Mouse (Mus musculus) urinary bladder, adult 18-20 months (tissue): ENCODE data around the gene Timp3.
A peak's percentile ranks its signal among the peaks of the same experiment; 100 is the strongest.
"Not testable (repeated sequence)": the region's sequence is repeated elsewhere in the genome, so short reads cannot be mapped to it uniquely, and the experiment has no call there.

Experiments
- DNase-seq, 2 experiments: peaks; one replicate each; pipeline ENCODE4 v3.0.0; 2022; ENCODE audit warnings: low spot score in 2 of 2, mixed read lengths in 2 of 2

The Timp3 gene

DNA sequence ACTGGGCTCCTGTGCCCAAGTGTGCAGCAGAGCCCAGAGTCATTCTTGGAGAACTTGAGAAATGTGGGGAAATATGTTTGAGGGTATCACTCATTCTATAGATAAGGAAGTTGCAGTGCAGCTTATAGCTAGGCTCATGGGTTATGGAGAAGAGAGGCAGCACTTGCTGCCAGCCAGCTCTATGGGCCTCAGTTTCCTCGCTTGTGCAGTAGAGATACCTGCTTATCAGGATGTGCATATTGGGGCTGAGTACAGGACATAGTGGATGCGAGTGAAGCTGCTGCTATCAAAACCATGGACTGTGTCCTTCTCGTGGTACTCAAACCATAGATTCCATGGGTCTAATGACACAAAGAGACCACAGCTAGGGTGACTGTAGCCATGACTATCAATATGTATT lies 52.3 kb downstream of the Timp3 start:
- no peak for DNase-seq

DNA sequence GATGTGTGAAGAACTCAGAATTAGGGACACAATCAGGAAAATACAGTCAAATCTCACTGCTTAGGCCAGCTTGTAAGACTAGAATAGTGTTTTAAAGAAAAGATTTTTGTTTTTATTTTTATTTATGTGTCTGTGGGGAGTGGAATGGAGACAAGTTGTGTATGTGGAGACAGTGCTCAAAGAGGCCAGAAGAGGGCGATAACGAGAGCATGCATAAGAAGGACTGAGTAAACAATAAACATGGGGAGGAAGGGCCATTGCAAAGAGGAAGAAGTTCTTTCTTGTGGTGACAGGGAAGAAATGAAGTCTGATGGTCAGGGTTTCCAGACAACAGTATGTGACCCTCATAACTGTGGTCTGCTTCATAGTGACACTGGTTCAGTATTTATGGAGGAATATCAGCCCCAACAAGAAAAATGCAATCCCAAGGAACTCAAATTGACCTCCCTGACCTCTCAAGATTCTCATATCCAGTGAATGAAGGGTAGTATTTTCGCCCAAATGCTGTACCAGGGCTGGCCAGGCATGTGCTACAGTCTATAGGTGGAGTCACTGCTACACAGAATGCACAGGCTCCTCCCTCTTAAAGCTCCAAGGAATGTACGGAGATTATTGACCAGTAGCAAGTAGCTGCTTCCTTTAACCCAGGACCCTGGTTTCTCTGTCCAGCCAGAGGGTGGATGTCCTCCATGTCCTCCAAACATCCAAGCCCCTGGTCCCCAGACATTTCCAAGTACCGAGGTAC lies 56.8 kb downstream of the Timp3 start:
- DNase-seq = no peak

DNA sequence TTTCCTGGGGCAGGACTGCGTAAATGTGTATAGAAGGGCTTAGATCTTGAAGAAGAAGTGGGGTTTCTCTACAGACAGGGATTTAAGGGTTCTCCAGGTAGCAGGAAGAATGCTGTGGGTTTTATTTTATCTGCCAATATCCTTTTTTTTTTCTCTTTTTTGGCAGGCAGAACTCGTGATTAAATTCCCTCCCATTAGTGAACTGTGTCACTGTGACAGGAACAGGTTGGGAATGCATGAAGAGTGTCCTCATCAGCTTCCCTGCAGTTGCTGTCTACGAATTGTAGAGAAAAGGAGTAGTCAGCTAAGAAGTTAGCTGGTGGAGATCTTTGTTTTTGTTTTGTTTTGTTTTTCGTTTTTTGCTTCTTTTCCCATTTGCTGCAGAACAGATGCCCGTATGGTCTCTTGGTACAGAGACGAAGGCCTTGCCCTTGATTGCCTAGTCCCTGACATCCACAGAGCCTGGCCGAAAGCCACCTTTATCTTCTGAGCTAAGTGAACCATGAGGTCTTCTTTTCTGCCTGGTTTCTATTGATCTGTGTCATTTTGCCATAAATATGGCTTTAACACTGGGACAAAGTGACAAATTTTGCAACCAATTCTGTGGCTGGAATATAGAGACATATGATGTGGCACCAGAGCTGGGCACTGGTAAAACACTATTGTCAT lies 58.3 kb downstream of the Timp3 start:
- DNase-seq = no peak

DNA sequence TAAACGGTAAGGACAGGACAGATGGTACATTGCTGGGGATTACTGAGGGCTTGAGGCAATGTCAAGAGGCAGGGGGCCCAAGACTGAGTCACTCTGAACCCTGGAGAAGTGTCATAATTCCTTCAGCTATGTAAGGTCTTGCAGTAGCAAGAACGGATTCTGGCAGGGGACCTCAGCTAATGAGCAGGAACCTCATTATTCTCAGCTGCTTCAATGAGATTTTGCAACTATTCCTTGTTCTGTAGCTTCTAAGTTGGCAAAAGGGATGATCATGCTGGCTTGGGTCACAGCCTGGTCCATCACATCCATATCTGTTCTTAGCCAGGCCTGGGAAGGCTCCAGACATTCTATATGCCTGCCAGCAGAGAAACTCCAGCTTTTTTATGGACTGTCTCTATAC lies 59.0 kb downstream of the Timp3 start:
- DNase-seq = no peak

DNA sequence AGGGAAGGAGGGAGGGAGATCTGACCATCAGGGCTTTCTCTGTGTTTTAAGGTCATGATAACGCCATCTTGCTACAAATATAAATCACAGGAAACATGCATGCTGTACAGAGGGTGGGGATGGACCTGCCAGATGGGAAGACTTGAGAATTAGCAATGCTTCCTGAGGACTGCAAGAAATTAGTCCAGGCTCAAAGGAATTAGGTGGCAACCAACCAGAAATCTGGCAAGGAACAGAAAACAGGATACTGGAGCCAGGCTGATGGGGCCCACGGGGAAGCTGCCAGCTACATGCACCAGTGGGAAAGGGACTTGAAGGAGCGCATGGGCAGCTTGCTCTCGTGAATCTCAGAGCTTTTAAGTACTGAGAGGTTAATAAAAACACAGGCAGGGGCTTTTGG lies 59.5 kb downstream of the Timp3 start:
- DNase-seq = no peak

DNA sequence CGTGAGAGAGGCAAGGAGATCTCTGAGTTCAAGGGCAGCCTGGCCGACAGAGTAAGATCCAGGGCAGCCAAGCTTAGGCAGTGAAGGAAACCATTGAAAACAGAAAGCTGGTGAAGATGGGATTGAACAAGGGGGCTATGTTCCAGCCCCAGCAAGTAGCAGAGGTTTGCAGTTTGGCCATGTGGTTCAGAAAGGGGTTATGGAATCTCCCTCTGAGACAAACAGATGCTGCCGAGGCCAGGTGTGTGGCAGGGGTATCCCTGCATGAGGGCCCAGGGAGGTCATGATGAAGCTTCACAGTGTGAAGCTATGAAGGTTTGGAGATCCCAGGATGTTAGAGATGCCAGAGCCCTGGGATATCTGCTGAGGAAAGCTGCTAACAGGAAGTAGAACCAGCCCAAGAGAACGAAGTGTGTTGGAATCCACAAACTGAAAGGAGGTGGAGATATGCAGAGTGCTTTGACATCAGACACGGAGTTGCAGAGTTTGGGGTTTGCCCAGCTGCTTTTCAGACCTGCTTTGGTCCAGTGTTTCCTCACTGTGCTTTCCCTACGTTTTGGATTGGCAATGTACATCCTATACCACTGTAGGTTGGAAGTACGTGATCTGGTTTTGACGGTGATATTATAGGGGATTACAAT lies 63.6 kb downstream of the Timp3 start:
- no peak for DNase-seq

DNA sequence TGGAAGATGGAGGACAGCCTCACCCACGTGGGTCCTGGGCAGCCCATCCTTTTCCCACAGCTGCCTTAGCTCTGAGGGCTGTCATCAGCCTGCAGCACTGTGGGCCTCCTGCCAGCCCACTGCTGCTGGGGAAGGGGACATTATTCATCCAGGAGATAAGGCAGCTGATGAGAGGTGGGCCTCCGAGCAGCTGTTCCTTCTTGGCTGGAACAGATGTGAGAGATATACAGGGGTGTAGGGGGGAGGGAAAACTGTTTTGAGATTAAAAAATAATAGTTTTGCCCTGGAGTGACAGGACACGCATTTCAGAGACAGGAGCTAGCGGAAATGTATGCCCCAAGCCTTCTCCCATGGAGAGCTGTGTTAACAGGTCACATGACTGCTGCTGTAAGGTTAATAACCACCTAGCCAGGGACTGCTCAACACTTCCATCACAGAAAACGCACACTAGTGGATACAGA lies 65.5 kb downstream of the Timp3 start:
- no peak for DNase-seq

DNA sequence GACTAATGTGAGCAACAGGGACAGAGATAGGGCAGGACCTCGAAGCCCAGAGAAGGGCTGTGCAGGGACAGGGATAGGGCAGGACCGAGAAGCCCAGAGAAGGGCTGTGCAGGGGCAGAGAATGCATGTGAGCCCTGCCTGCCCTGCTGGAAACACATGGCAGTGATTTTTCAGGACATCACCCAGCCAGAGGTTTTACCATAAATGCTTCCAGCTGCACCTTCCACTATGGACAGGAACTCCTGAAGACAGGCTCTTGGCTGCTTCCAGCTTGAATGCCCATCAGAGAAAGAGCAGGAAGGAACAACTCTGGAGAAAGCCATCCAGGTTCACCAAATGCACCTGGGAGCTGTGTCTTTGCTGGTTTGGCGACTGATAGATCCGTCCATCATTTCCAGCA lies 67.2 kb downstream of the Timp3 start:
- DNase-seq = no peak

DNA sequence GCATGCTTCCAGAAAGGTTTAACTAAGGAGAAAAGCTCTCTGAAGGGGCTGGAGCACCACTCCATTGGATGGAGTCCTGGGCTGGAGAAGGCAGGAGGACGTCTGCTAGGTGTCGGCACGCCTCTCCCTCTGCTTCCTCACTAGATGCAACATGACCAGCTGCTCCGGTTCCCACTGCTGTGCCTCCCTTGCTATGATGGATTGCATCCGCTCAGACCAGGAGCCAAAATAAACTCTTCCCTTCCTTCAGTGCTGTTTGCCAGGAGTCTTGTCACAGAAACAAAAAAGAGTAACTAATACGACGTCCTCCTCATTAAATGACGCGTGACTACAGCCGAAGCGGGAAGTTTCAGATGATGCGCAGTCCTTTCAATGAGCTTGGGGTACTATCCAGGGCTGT lies 68.6 kb downstream of the Timp3 start:
- no peak for DNase-seq

DNA sequence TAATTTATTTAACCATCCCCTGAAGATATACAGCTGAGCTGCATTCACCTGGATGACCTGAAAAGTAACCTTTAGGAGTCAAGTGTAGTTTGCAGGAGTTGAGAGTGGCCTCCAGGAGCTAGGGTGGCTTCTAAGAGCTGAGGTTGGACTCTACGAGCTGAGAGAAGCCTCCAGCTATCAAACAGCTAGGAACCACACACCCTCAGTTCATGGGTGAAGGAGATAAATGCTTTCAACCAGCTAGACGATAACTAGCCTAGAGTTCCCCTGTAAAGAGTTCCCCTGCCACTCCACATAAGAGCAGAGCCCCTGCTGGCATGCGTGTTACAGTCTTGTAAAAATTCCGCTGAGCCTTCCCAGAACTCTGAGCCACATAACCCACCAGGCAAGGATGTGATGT lies 69.2 kb downstream of the Timp3 start:
- no peak for DNase-seq

DNA sequence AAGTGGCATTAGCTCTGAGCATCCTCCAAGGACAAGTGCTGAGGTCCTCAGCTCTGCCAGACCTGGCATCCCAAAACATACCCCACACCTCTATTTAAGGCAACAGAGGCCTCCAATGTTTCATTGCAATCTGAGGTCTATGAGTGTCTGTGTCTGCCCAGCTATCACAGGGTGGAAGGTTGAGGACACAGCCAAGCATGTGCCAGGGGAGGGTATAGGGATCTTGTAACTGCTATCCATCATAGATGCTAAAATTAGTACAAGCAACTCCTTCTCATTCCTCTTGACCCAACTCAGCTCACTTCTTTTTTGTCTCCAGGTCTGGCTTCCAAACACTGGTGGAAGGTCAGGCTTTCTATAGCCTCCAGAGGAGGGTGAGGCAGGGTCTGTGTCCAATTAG lies 71.4 kb downstream of the Timp3 start:
- DNase-seq = no peak

DNA sequence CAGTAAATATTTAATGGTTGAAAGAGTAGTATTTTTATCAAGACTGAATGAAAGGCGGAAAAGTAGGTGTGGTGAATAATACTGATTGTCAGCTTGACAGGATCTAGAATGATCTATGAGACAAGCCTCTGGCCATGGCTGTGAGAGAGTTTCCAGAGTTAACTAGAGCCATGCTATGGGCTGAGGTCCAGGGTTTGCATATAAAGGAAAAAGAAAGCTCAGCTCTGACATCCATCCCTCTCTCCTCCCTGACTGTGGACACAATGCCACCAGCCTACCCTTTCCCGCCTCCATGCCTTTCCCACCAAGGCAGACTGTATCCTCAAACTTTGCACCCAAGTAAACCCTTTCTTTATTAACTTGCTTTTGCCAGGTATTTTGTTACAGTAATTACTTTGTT lies 73.9 kb downstream of the Timp3 start:
- no peak for DNase-seq

DNA sequence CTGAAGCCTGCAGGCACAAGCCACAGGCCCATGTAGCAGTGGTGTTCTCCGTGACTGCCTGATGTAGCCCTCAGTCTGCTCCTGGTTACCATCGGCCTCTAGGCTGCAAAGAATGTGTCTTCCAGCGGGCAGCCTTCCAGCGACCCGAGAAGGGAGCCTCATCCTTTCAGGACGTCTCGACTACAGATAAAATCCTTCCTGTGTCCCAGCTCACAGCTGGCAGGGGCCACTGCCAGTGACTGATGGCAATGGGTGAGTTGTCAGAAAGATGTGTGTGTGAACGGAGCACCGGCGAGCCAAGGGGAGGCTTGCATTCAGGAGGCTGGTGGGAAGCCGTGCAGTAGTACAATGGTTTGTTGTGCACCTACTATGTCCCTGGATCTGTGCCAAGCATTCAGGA lies 75.7 kb downstream of the Timp3 start:
- no peak for DNase-seq

DNA sequence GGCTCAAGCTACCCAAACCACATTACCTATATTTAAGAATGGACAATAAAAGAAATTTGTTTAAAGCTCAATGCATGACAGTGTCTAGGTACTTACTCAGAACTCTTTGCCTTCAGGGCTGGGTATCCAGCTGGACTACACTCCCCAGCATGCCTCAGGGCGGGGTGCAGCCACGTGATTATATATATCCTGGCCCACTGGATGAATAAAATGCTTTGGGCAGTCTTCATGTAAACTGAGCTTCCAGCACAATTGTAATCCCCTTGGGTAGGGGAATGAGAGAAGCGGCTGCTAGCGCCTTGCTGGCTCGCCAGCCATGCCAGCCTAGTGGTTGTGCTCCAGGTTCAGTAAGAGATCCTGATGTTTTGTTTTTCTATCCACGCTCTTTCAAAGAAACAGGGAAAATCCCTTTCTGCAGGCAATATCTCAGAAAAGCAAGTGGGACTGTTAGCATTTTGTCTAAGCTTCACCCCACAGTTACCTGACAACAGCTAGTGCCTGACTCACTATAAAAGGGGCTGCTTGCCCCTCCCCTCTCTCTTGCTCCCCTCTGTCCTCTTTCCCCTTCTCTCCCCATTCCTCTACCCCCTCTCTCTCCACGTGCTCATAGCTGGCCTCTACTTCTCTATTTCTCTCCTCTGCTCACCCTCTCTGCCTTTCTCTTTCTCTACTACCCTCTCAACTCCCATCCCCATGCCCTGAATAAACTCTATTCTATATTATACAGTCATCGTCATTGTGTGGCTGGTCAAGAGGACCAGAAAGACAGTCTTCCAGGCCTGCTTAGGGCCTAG lies 76.4 kb downstream of the Timp3 start:
- no peak for DNase-seq

DNA sequence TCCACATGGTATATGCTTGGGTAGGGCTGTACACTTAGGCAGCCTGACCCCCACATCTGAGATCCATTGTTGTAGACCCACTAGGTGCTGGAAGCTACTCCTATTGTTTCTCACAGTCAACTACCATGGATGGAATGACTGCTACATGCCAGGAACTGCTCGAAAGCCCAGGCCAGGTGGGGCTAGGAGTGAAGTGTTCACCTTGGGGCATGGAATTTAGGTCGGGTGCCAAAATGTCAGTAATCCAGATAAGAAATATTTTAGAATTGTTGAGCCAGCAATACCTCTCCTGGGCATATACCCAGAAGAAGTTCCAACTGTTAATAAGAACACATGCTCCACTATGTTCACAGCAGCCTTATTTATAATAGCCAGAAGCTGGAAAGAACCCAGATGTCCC lies 78.6 kb downstream of the Timp3 start:
- DNase-seq = not testable (repeated sequence)

DNA sequence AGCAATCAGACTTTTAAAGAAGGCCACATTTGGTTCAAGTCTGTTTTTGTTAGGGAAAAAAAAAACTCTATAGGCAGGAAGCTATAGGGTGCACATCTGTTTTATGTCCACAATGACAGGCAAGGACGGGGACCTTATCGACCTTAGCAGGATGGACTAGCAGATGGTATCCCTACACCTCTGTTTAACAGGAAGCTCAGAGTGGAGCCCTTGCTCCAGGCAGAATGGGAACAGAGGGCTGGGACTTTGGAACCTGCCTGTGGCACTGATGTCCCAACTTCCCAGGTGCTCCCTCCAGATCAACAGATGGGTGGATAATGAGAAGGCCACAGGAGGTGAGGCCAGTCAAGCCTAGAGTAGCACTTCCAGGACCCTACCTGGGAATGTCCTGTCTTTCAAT lies 80.5 kb downstream of the Timp3 start:
- DNase-seq = no peak

DNA sequence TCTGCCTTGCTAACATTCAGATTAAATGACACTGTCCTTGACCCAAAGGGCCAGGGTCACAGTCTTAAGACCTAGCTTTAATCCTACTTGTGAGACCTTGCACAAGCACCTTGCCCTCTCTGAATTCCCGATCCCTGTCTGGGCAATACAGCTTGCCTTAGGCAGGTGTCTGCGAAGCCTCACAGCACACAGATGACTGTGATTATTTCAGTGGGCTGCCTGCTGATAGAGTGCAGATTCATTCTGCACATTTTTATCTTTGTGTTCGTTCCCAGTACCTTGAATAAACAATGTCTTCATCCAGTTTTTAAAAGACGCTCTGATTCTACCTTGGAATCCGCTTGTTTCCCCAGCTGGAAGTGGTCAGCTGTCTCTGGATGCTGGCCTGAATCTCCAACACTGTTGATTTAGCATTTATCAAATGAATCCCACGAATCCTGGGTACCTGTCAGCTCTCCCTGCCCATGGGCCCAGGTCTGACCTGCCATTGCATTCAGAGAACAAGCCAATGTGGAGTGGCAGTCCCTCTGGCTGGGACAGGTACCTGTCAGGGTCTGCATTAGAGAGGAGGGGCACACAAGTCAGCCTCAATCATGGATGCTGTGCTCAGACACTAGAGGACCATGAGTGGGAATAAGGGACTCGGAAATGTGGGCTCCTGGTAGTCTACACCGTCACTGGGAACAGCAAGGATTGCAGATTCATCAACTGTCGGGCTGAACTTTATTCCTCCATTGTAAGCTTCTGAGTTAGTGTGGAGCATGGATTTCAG lies 81.2 kb downstream of the Timp3 start:
- no peak for DNase-seq

DNA sequence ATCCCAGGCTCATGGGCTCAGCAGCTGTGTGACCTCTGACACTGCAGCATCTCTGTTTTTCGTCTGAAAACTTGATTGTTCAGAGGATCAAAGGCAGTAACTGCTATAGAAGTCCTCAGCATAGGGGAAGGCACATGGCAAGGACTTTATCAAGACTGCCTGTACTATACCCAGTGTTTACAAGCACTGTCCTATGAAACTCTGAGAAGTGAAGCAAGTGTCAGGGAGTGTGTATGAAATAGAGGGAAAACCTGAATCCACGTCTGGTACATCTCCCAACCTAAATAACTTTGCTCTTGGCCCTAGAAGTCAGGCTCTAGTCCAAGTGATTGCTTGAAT lies 81.7 kb downstream of the Timp3 start:
- no peak for DNase-seq

DNA sequence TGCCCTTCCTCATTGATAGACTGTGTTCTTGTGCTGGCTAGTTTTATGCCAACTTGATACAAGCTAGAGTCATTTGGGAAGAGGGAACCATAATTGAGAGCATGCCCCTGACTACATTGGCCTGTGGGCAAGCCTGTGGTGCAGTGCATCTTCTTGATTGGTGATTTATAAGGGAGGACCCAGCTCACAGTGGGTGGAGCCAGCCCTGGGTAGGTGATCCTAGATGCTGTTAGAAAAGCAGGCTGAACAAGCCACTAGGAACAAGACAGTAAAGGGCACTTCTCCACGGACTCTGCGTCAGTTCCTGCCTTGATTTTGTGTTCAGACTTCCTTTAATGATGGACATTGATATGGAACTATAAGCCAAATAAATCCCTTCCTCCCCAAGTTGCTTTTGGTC lies 84.5 kb downstream of the Timp3 start:
- peak in 1 of 2 experiments; percentile 18 for DNase-seq

DNA sequence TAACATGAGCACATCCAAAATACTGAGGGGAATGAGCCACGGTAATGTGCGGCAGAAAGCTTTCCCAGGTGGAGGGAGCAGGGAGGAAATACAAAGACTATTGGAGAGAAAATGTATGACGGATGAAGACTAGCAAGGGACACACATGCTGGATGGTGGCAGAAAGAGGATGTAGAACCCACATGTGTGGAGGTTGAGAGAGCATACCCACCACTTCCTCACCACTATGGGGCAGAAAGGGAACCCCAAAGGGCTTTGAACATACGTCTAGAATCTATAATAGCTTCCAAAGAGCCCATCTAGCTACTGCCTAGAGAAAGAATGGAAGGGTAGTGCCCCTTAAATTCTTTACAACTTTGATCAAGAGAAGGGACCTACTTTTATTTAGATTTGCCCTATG lies 85.5 kb downstream of the Timp3 start:
- no peak for DNase-seq

DNA sequence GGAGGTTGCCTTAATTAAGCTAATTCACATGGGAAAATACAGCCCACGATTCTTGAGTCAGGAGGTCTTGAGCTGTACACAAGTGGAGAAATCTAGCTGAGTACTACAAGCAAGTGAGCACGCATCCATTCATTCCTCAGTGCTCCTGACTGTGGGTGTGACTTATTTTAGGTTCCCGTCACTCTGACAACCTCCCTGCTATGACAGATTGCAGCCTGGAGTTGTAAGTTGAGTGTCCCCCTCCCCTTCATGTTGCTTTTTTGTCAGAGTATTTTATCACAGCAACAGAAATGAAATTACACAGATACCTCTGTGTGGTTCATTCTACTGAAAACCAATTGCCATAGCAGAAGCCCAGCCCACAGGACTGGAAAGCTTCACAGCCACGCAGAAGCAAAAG lies 86.1 kb downstream of the Timp3 start:
- DNase-seq = no peak
